Mouse (Mus musculus) left cerebral cortex, postnatal 10 days (tissue): ENCODE results near the gene Mpdu1. TPM values are rescaled to one million over a fixed set of nuclear protein-coding genes. Genes with fewer than 3 reads are reported as not detected.

ENCODE experiments used
- microRNA-seq: library from miRNA; unstranded; fragments of <30 nt; microRNA quantifications from one replicate; pipeline ENCODE4 v1.2.0, GENCODE M21; 2022
- total RNA-seq, 2 experiments: library from RNA; stranded (reverse); gene quantifications; 2 replicates each; pipeline ENCODE4 v1.2.3; 2021

Gene Mpdu1
- total RNA-seq, 2 experiments from 2014 or later, result 87.3 to 95.6 TPM

Small RNAs within 50 kb of the gene (microRNA-seq; reads per million reads assigned to microRNA genes)
- gene Mir1934, result 4.6 reads per million, percentile 16 among the genes with 10 or more reads in this experiment
- not detected for gene Mir467f

Other genes starting within 250 kb of the Mpdu1 start
- gene Kdm6b, start 249.0 kb downstream of the Mpdu1 start, total RNA-seq, result 10 to 100 TPM; 42.7 to 43.9 TPM
- gene Dnah2, start 113.5 kb downstream of the Mpdu1 start, total RNA-seq, result 1 to 10 TPM; 4.2 to 5.7 TPM
- 100 to 1,000 TPM; 147 to 154 TPM for gene Efnb3, start 102.4 kb downstream of the Mpdu1 start, total RNA-seq
- gene Wrap53, start 82.4 kb downstream of the Mpdu1 start, total RNA-seq, result 1 to 10 TPM; 6.3 to 7.6 TPM
- 10 to 100 TPM; 20.5 to 26.1 TPM for gene Trp53, start 82.3 kb downstream of the Mpdu1 start, total RNA-seq
- gene Atp1b2, start 56.7 kb downstream of the Mpdu1 start, total RNA-seq, result 100 to 1,000 TPM; 395 to 416 TPM
- not detected for gene Shbg, start 44.7 kb downstream of the Mpdu1 start, total RNA-seq
- 10 to 100 TPM; 12.7 to 15.2 TPM for gene Sat2, start 40.6 kb downstream of the Mpdu1 start, total RNA-seq
- gene Fxr2, start 29.7 kb downstream of the Mpdu1 start, total RNA-seq, result 10 to 100 TPM; 92.0 to 99.4 TPM
- gene Sox15, start 7.3 kb downstream of the Mpdu1 start, total RNA-seq, result not detected
- 10 to 100 TPM; 11.6 to 12.2 TPM for gene Cd68, start 3.5 kb upstream of the Mpdu1 start, total RNA-seq
- gene Eif4a1, start 9.8 kb upstream of the Mpdu1 start, total RNA-seq, result 100 to 1,000 TPM; 455 to 466 TPM
- gene Senp3, start 19.4 kb upstream of the Mpdu1 start, total RNA-seq, result 100 to 1,000 TPM in 1 of 2 experiments, 10 to 100 TPM in 1; 96.9 to 103 TPM
- gene Tnfsf13, start 23.1 kb upstream of the Mpdu1 start, total RNA-seq, result 1 to 10 TPM in 1 of 2 experiments, under 1 TPM in 1; 0.39 to 1.6 TPM
- 1 to 10 TPM; 7.4 TPM for gene Tnfsf12, start 33.2 kb upstream of the Mpdu1 start, total RNA-seq
- 1 to 10 TPM in 1 of 2 experiments, under 1 TPM in 1; 0.81 to 1.5 TPM for gene Tnfsfm13, start 33.5 kb upstream of the Mpdu1 start, total RNA-seq
- gene Polr2a, start 96.0 kb upstream of the Mpdu1 start, total RNA-seq, result 10 to 100 TPM; 52.1 to 52.9 TPM
- not detected for gene Slc35g3, start 99.3 kb upstream of the Mpdu1 start, total RNA-seq
- 10 to 100 TPM; 57.1 to 67.6 TPM for gene Zbtb4, start 103.3 kb upstream of the Mpdu1 start, total RNA-seq
- gene Chrnb1, start 133.3 kb upstream of the Mpdu1 start, total RNA-seq, result 1 to 10 TPM in 1 of 2 experiments, under 1 TPM in 1; 0.95 to 1.2 TPM
- 10 to 100 TPM; 20.0 to 21.5 TPM for gene Fgf11, start 139.2 kb upstream of the Mpdu1 start, total RNA-seq
- not detected for gene Tmem102, start 143.0 kb upstream of the Mpdu1 start, total RNA-seq
- not detected for gene Gm39566, start 152.7 kb upstream of the Mpdu1 start, total RNA-seq
- gene Spem2, start 155.8 kb upstream of the Mpdu1 start, total RNA-seq, result not detected
- gene Spem1, start 159.5 kb upstream of the Mpdu1 start, total RNA-seq, result under 1 TPM; 0.45 to 0.57 TPM
- 100 to 1,000 TPM; 268 to 274 TPM for gene Nlgn2, start 175.1 kb upstream of the Mpdu1 start, total RNA-seq
- gene Tmem256, start 175.9 kb upstream of the Mpdu1 start, total RNA-seq, result 100 to 1,000 TPM; 151 to 159 TPM
- gene Plscr3, start 183.7 kb upstream of the Mpdu1 start, total RNA-seq, result 10 to 100 TPM; 28.4 to 32.2 TPM
- under 1 TPM; 0.11 to 0.14 TPM for gene Tnk1, start 196.1 kb upstream of the Mpdu1 start, total RNA-seq
- gene Tmem95, start 215.4 kb upstream of the Mpdu1 start, total RNA-seq, result not detected
- under 1 TPM; 0.57 to 0.62 TPM for gene Kctd11, start 218.8 kb upstream of the Mpdu1 start, total RNA-seq
- under 1 TPM; 0.15 to 0.26 TPM for gene Acap1, start 232.9 kb upstream of the Mpdu1 start, total RNA-seq
- 1 to 10 TPM; 1.8 TPM for gene 2810408A11Rik, start 238.3 kb upstream of the Mpdu1 start, total RNA-seq
- 100 to 1,000 TPM; 126 to 129 TPM for gene Neurl4, start 238.4 kb upstream of the Mpdu1 start, total RNA-seq